ENCODE assay signal across 22 mouse cellular contexts in genomic region chr12:54479841-54480240, GRCm38 (mm10).
DNase-seq lines count a peak whose midpoint lies in the region; ATAC-seq and TF ChIP-seq lines count a peak whose summit lies in the region.
"Had no signal": no experiment of that assay in that cellular context is flagged by ENCODE, and none has a peak within 500 bp of the region (broad histone marks: within the 10 kb centered on the region; RNA-seq: fewer than 3 reads in every experiment).

No protein-coding gene starts in this region.

- H3K9ac ChIP-seq in kidney, embryonic 14.5 days (ENCODE audit: low read depth, low read length), result no peak overlapping the region
- no peak overlapping the region for H3K9ac ChIP-seq in kidney, embryonic 15.5 days
- H3K9ac ChIP-seq: embryonic facial prominence, embryonic 15.5 days; forebrain, embryonic 15.5 days; heart, embryonic 12.5 days; liver, embryonic 13.5 days; midbrain, embryonic 15.5 days; neural tube, embryonic 12.5 days had no signal

- H3K9me3 ChIP-seq in kidney, embryonic 14.5 days (ENCODE audit: control insufficient read depth, low read length), result no peaks in the 10 kb centered on the region
- H3K9me3 ChIP-seq in kidney, embryonic 15.5 days (replicated peaks), result no peaks in the 10 kb centered on the region
- H3K9me3 ChIP-seq: embryonic facial prominence, embryonic 15.5 days; forebrain, embryonic 15.5 days; liver, embryonic 13.5 days; midbrain, embryonic 15.5 days; neural tube, embryonic 12.5 days had no signal

- intact Hi-C loops in gastrocnemius, adult 2 months (cut with DNase I), result no loop called here

- no peaks in the 10 kb centered on the region for H3K36me3 ChIP-seq in kidney, embryonic 14.5 days (ENCODE audit: control insufficient read depth, insufficient read depth, low read length)
- H3K36me3 ChIP-seq in kidney, embryonic 15.5 days, result no peaks in the 10 kb centered on the region
- H3K36me3 ChIP-seq: embryonic facial prominence, embryonic 15.5 days; forebrain, embryonic 15.5 days; heart, embryonic 12.5 days; liver, embryonic 13.5 days; midbrain, embryonic 15.5 days; neural tube, embryonic 12.5 days had no signal

- no peak overlapping the region for H3K27ac ChIP-seq in kidney, embryonic 14.5 days (ENCODE audit: low read depth, low read length)
- no peak overlapping the region for H3K27ac ChIP-seq in kidney, embryonic 15.5 days
- H3K27ac ChIP-seq in gastrocnemius, adult 2 months, result no peak overlapping the region
- H3K27ac ChIP-seq: embryonic facial prominence, embryonic 15.5 days; forebrain, embryonic 15.5 days; left cerebral cortex, adult 2 months; liver, embryonic 13.5 days; macrophage; midbrain, embryonic 15.5 days; neural tube, embryonic 12.5 days had no signal

- 41% methylated on average over 1 of the region's 1 CpGs for WGBS in kidney, embryonic 14.5 days
- 34% methylated on average over 1 of the region's 1 CpGs for WGBS in kidney, embryonic 15.5 days

- peak; percentile 61 for DNase-seq in kidney, adult 11 months
- DNase-seq in lung, postnatal 10 days, result peak; percentile 22
- DNase-seq in lung, adult 18-20 months, result no peak
- no peak for DNase-seq in gastrocnemius, adult 2 months
- DNase-seq in testis, postnatal 14 days (ENCODE audit: low spot score), result no peak
- DNase-seq: cerebellum, adult 11 months; cerebellum, adult 9-11 months; gastrocnemius, postnatal 25 days; heart, adult 18-20 months; heart, postnatal 10 days; liver, embryonic 13.5 days; retina, postnatal 1 day; thymus, postnatal 25 days had no signal

- H3K4me3 ChIP-seq in kidney, embryonic 14.5 days (ENCODE audit: low read length), result no peak overlapping the region
- H3K4me3 ChIP-seq in kidney, embryonic 15.5 days (replicated peaks), result no peak overlapping the region
- H3K4me3 ChIP-seq in gastrocnemius, adult 2 months, result no peak overlapping the region
- H3K4me3 ChIP-seq: embryonic facial prominence, embryonic 15.5 days; forebrain, embryonic 15.5 days; heart, embryonic 12.5 days; left cerebral cortex, adult 2 months; liver, embryonic 13.5 days; midbrain, embryonic 15.5 days; neural tube, embryonic 12.5 days had no signal

- ATAC-seq in kidney, embryonic 14.5 days (ENCODE audit: low FRiP score, low TSS enrichment), result no peak
- ATAC-seq in kidney, embryonic 15.5 days (replicated peaks; ENCODE audit: low FRiP score), result 0 out of 2 replicates have a peak, but pooled peaks have one; percentile 25
- ATAC-seq: forebrain, embryonic 15.5 days; midbrain, embryonic 15.5 days had no signal

- H3K4me1 ChIP-seq in kidney, embryonic 14.5 days (ENCODE audit: control insufficient read depth, insufficient read depth, low read length), result no peaks in the 10 kb centered on the region; the same call in 1 of the 2 replicates
- peaks cover 8% of the 10 kb centered on the region; the same call in 1 of the 2 replicates for H3K4me1 ChIP-seq in kidney, embryonic 15.5 days
- H3K4me1 ChIP-seq: embryonic facial prominence, embryonic 15.5 days; forebrain, embryonic 15.5 days; heart, embryonic 12.5 days; liver, embryonic 13.5 days; midbrain, embryonic 15.5 days; neural tube, embryonic 12.5 days had no signal

- TF ChIP-seq CTCF in gastrocnemius, adult 2 months (IDR thresholded peaks at IDR 0.05), result no peak

- no peaks in the 10 kb centered on the region for H3K27me3 ChIP-seq in kidney, embryonic 14.5 days (ENCODE audit: control insufficient read depth, insufficient read depth, low read length)
- 0 out of 2 replicates have a peak, but pooled peaks cover 7% of the 10 kb centered on the region for H3K27me3 ChIP-seq in kidney, embryonic 15.5 days
- H3K27me3 ChIP-seq: embryonic facial prominence, embryonic 15.5 days; forebrain, embryonic 15.5 days; heart, embryonic 12.5 days; liver, embryonic 13.5 days; midbrain, embryonic 15.5 days; neural tube, embryonic 12.5 days had no signal

- no peak overlapping the region for H3K4me2 ChIP-seq in kidney, embryonic 14.5 days (replicated peaks; ENCODE audit: low read depth, low read length)
- no peak overlapping the region for H3K4me2 ChIP-seq in kidney, embryonic 15.5 days
- H3K4me2 ChIP-seq: embryonic facial prominence, embryonic 15.5 days; forebrain, embryonic 15.5 days; heart, embryonic 12.5 days; liver, embryonic 13.5 days; midbrain, embryonic 15.5 days; neural tube, embryonic 12.5 days had no signal

Comparison
In these comparisons a context has a peak if more than half of its experiments do, and no peak if none do; other contexts are left out.
1. DNase-seq: peak in kidney, adult 11 months (single experiment) and lung, postnatal 10 days (single experiment); none in lung, adult 18-20 months (0 of 2), gastrocnemius, adult 2 months (single experiment) and testis, postnatal 14 days (single experiment).